Mouse (Mus musculus) heart, adult 2 months (tissue): Measurements from ENCODE around the gene Tex33. TPM values are rescaled to one million over a fixed set of nuclear protein-coding genes. Genes with fewer than 3 reads are reported as not detected.

ENCODE experiments used
- DNase-seq, 2 experiments: peaks; one replicate each; pipeline ENCODE4 v3.0.0; 2021
- H3K27ac ChIP-seq: fragments of 200-600 bp; 2 replicates; pipeline ENCODE4 v1.8.1; 2022
- H3K27me3 ChIP-seq: fragments of 200-500 bp; 2 replicates; pipeline ENCODE4 v1.6.1; 2012; ENCODE audit warnings: mild to moderate bottlenecking, low read length, inconsistent platforms, mixed read lengths; ENCODE audit not compliant: control insufficient read depth, insufficient read depth
- H3K36me3 ChIP-seq: fragments of 200-500 bp; 2 replicates; pipeline ENCODE4 v1.6.1; 2012; ENCODE audit warnings: low read length, inconsistent platforms; ENCODE audit not compliant: control insufficient read depth, insufficient read depth
- H3K4me1 ChIP-seq: fragments of 200-500 bp; 2 replicates; pipeline ENCODE4 v1.6.1; 2011; ENCODE audit warnings: low read length; ENCODE audit not compliant: control insufficient read depth, insufficient read depth
- H3K4me3 ChIP-seq: fragments of 200-600 bp; 2 replicates; pipeline ENCODE4 v1.8.1; 2022
- H3K79me2 ChIP-seq: fragments of 200-500 bp; replicated peaks from 2 replicates; pipeline ENCODE4 v1.6.1; 2012; ENCODE audit warnings: mild to moderate bottlenecking, inconsistent platforms, low read length, moderate library complexity, mixed read lengths; ENCODE audit not compliant: control insufficient read depth, insufficient read depth
- H3K9ac ChIP-seq: fragments of 200-500 bp; 2 replicates; pipeline ENCODE4 v1.6.1; 2012; ENCODE audit warnings: low read depth, mild to moderate bottlenecking, control low read depth, inconsistent platforms, low read length, mixed read lengths
- CTCF ChIP-seq: fragments of 200-600 bp; IDR thresholded peaks from 2 replicates; pipeline ENCODE4 v1.8.1; 2022; ENCODE audit warnings: antibody characterized with exemption, mild to moderate bottlenecking, moderate library complexity
- EP300 ChIP-seq: fragments of 200-500 bp; IDR thresholded peaks from 2 replicates; pipeline ENCODE4 v1.6.1; 2011; ENCODE audit warnings: low read depth, low read length, control low read depth; ENCODE audit not compliant: insufficient read depth
- POLR2A ChIP-seq: fragments of 200-500 bp; IDR thresholded peaks from 2 replicates; pipeline ENCODE4 v1.6.1; 2011; ENCODE audit warnings: mild to moderate bottlenecking, low read depth, low read length, control low read depth; ENCODE audit not compliant: insufficient read depth
- WGBS: fragments of 180-500 bp; shearing (Covaris S2); methylation state at CpG from one replicate; pipeline ENCODE4 v1.1.7; 2018; 5-methylcytosine and 5-hydroxymethylcytosine counted together
- intact Hi-C: fragments of 180-260 bp; cut with DNase I; formaldehyde crosslinking; loops from one replicate; pipeline ENCODE4 v1.15.1; 2025
- polyA plus RNA-seq: library from polyadenylated mRNA; depleted of rRNA; stranded (reverse); fragments of >200 nt; gene quantifications from 2 replicates; pipeline ENCODE4 v1.2.3, GENCODE M21; 2012
- total RNA-seq, 2 experiments: library from RNA; stranded (reverse); gene quantifications; 2 replicates each; pipeline ENCODE4 v1.2.3; 2021

The Tex33 gene
- total and polyA plus RNA-seq, 3 experiments: 0.43 TPM; not detected in 2

DNA sequence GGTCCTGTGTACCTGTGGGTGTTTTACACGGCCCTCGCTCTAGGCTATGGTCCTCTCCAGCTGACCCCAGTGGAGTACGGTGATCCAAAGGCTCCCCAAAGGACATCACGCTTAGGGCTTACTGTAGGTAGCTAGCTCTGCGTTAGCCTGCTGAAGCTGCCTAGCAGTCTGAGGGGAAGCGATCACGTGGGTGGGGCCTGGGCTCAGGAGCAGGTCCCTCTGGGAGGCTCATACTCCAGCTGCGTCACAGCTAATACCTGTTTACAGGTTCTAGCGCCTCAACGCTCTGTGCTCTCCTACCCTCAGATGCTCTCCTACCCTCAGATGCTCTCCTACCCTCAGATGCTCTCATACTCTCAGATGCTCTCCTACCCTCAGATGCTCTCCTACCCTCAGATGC is 35.2 kb upstream of the Tex33 start:
- peaks cover 2% of the 10 kb centered on the region; the same call in 1 of the 2 replicates for H3K4me1 ChIP-seq
- H3K4me3 ChIP-seq: no peak overlapping the region
- no peaks in the 10 kb centered on the region for H3K79me2 ChIP-seq
- DNase-seq: no peak
- H3K27me3 ChIP-seq: no peaks in the 10 kb centered on the region
- peak overlapping the region; percentile 76 for H3K27ac ChIP-seq
- no peak overlapping the region for H3K9ac ChIP-seq
- intact Hi-C loops: no loop called here
- H3K36me3 ChIP-seq: no peaks in the 10 kb centered on the region
- WGBS: 67% methylated on average over 10 of the region's 10 CpGs
- TF ChIP-seq EP300 (no peak), CTCF (no peak)

DNA sequence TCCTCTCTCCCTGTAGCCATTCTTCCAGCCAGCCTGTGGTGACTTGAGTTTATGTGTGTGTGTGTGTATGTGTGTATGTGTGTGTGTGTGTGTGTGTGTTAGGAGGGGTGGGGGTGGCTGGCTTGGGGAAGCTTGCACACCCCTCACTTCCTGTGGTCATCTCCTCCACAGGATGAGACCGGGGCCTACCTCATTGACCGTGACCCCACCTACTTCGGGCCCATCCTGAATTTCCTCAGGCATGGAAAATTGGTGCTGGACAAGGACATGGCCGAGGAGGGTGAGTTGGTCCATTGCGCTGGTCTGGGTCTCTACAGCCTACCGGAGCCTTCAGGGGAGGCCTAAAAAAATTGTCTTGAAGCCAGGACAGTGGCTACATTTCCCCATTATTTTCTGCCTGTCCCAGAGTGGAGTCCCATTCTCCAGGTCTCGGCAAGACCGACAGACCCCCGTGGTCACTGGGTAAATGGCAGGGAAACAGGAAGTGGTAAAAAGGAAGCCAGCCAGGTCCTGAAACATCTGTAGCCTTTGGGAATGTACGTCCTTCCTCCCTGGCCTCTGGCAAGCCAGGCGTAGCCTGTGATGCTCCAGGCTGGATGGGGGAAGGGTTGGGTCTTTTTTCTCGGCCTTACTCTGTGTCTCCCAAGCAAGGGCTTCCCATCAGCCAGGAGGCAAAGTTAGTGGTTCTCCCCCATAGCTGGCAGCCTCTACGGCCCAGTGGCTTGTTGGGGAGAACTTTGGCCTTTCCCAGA is 34.3 kb upstream of the Tex33 start:
- Histone ChIP-seq H3K36me3 (no peaks in the 10 kb centered on the region), H3K4me1 (peaks cover 2% of the 10 kb centered on the region; the same call in 1 of the 2 replicates), H3K27ac (peak overlapping the region; percentile 77), H3K9ac (no peak overlapping the region), H3K79me2 (no peaks in the 10 kb centered on the region), H3K27me3 (no peaks in the 10 kb centered on the region), H3K4me3 (peak overlapping the region; percentile 75; the same call in 1 of the 2 replicates)
- DNase-seq: peak; percentile 49 to 55
- 40% methylated on average over 13 of the region's 13 CpGs for WGBS
- intact Hi-C loops: loop anchor here (2.0 kb wide), 1 partner anchor 23 kb away; the partner anchor contains the start of gene Mpst
- TF ChIP-seq POLR2A: 0 out of 2 replicates have a peak, but pooled peaks have one; percentile 29
- no peak for TF ChIP-seq CTCF
- TF ChIP-seq EP300: 0 out of 2 replicates have a peak, but pooled peaks have one; percentile 29

DNA sequence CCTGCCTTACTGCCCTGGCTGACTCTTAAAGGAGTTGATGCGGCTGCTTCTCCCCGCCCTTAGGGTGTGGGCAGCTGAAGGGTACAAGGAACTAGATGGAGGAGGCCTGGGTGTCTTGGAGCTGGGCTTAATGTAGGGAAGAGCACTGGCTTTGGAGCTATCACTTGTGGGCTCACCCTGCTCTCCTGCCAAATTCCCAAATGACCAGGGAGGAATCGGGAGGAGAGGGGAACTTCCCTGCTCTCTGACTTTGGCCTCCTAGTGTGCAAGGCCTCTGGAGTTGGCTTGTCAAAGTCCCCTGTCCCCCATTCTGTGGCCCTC is 33.4 kb upstream of the Tex33 start:
- H3K27ac ChIP-seq: peak overlapping the region; percentile 77
- intact Hi-C loops: loop anchor here (2.0 kb wide), 1 partner anchor 22 kb away; the partner anchor contains the start of gene Mpst
- 25% methylated on average over 3 of the region's 3 CpGs for WGBS

GRCm38 (mm10) chr15:78428391-78429138 is 32.9 kb upstream of the Tex33 start, which contains the start of gene Kctd17:
TSS of gene Kctd17 (plus strand) at chr15:78428564.
- DNase-seq: peak; percentile 82
- TF ChIP-seq POLR2A (0 out of 2 replicates have a peak, but pooled peaks have one; percentile 43), EP300 (no peak), CTCF (no peak)
- Histone ChIP-seq H3K27ac (peak within 1 kb of the TSS; percentile 77), H3K9ac (peak within 1 kb of the TSS; percentile 72), H3K4me3 (peak within 1 kb of the TSS; percentile 75), H3K4me1 (peaks cover 2% of the 10 kb centered on the region; the same call in 1 of the 2 replicates), H3K36me3 (no peaks in the 10 kb centered on the region), H3K27me3 (no peaks in the 10 kb centered on the region), H3K79me2 (no peaks in the 10 kb centered on the region)
- 2% methylated on average over 52 of the region's 52 CpGs for WGBS
- intact Hi-C loops: loop anchor here (2.0 kb wide), 1 partner anchor 22 kb away; the partner anchor contains the start of gene Mpst

More for the DNA sequence above, 33.4 kb upstream of the Tex33 start:
- H3K4me3 ChIP-seq: peak overlapping the region; percentile 75
- H3K9ac ChIP-seq: peak overlapping the region; percentile 72
- TF ChIP-seq EP300 (no peak), POLR2A (0 out of 2 replicates have a peak, but pooled peaks have one; percentile 20)
- H3K27me3 ChIP-seq: no peaks in the 10 kb centered on the region
- H3K36me3 ChIP-seq: no peaks in the 10 kb centered on the region
- peaks cover 2% of the 10 kb centered on the region; the same call in 1 of the 2 replicates for H3K4me1 ChIP-seq
- H3K79me2 ChIP-seq: no peaks in the 10 kb centered on the region
- DNase-seq: no peak

- Histone ChIP-seq H3K79me2 (no peaks in the 10 kb centered on the region), H3K36me3 (no peaks in the 10 kb centered on the region), H3K9ac (no peak overlapping the region), H3K27me3 (no peaks in the 10 kb centered on the region), H3K4me3 (no peak overlapping the region), H3K4me1 (no peaks in the 10 kb centered on the region), H3K27ac (no peak overlapping the region)
- no peak for DNase-seq
- intact Hi-C loops: no loop called here
- TF ChIP-seq EP300 (no peak), POLR2A (no peak), CTCF (no peak)
- WGBS: 68% methylated on average over 4 of the region's 4 CpGs
Measured at GRCm38 (mm10) chr15:78425230-78425629, 29.5 kb upstream of the Tex33 start.

DNA sequence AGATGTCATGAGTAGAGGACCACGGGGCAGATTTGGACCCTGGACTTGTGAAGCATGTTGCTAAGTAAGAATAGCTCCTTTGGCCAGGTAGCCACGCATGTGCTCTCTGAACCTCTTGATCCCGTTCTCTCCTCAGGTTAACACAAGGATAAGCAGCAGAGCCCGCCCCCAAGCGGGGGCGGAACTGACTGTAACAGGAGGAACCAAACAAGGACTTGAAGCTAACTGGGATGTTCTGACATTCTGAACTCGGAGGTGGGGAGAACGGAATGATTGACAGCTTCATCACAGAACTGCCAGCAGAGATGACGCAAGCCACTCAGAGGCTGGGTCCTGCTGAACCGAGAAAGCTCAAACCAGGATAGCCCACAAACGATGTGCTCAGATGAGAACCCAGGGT is 28.8 kb upstream of the Tex33 start:
- H3K9ac ChIP-seq: no peak overlapping the region
- H3K27me3 ChIP-seq: no peaks in the 10 kb centered on the region
- no peaks in the 10 kb centered on the region for H3K4me1 ChIP-seq
- no peak for TF ChIP-seq POLR2A
- TF ChIP-seq EP300: no peak
- no peak for TF ChIP-seq CTCF
- no peaks in the 10 kb centered on the region for H3K79me2 ChIP-seq
- no peak overlapping the region for H3K27ac ChIP-seq
- no peak for DNase-seq
- no peaks in the 10 kb centered on the region for H3K36me3 ChIP-seq
- intact Hi-C loops: no loop called here
- H3K4me3 ChIP-seq: no peak overlapping the region
- WGBS: 16% methylated on average over 11 of the region's 11 CpGs
